Mouse (Mus musculus) heart, postnatal 4 days (tissue): ENCODE measurements around the gene Ccm2. TPM values are rescaled to one million over a fixed set of nuclear protein-coding genes. Genes with fewer than 3 reads are reported as not detected.

Source experiments
- DNase-seq: peaks from one replicate; pipeline ENCODE4 v3.0.0; 2021
- total RNA-seq, 2 experiments: library from RNA; stranded (reverse); gene quantifications; 2 replicates each; pipeline ENCODE4 v1.2.3; 2021

The Ccm2 gene
- total RNA-seq, 2 experiments from 2014 or later: 31.8 to 34.1 TPM

- DNase-seq: no peak
These were observed 39.1 kb downstream of the Ccm2 start for GRCm38 (mm10) chr11:6585748-6586147.

GRCm38 (mm10) chr11:6586660-6587059 lies 40.0 kb downstream of the Ccm2 start:
- no peak for DNase-seq

GRCm38 (mm10) chr11:6587249-6587940 lies 40.7 kb downstream of the Ccm2 start:
- no peak for DNase-seq

GRCm38 (mm10) chr11:6588295-6588694 lies 41.6 kb downstream of the Ccm2 start:
- DNase-seq: no peak

GRCm38 (mm10) chr11:6589838-6590237 lies 43.2 kb downstream of the Ccm2 start:
- DNase-seq: no peak

GRCm38 (mm10) chr11:6590933-6591675 lies 44.4 kb downstream of the Ccm2 start:
- no peak for DNase-seq

- DNase-seq: no peak
These were observed 46.7 kb downstream of the Ccm2 start for GRCm38 (mm10) chr11:6593406-6593805.

GRCm38 (mm10) chr11:6594845-6595244 lies 48.2 kb downstream of the Ccm2 start:
- DNase-seq: no peak

- DNase-seq: no peak
These were observed 48.7 kb downstream of the Ccm2 start for GRCm38 (mm10) chr11:6595339-6595738.

- DNase-seq: no peak
These were observed 49.5 kb downstream of the Ccm2 start for GRCm38 (mm10) chr11:6596205-6596604.

- no peak for DNase-seq
These were observed 49.9 kb downstream of the Ccm2 start for GRCm38 (mm10) chr11:6596616-6597015.

GRCm38 (mm10) chr11:6597523-6597922 lies 50.8 kb downstream of the Ccm2 start:
- DNase-seq: no peak

- DNase-seq: no peak
These were observed 51.7 kb downstream of the Ccm2 start for GRCm38 (mm10) chr11:6598191-6598889.

GRCm38 (mm10) chr11:6599011-6599681 lies 52.5 kb downstream of the Ccm2 start:
- DNase-seq: no peak

GRCm38 (mm10) chr11:6599831-6600230 lies 53.1 kb downstream of the Ccm2 start:
- DNase-seq: no peak

- DNase-seq: no peak
These were observed 53.7 kb downstream of the Ccm2 start for GRCm38 (mm10) chr11:6600284-6600944.

- DNase-seq: no peak
These were observed 55.2 kb downstream of the Ccm2 start for GRCm38 (mm10) chr11:6601649-6602480.

- no peak for DNase-seq
These were observed 56.0 kb downstream of the Ccm2 start for GRCm38 (mm10) chr11:6602662-6603061.

GRCm38 (mm10) chr11:6603224-6603623 lies 56.5 kb downstream of the Ccm2 start:
- DNase-seq: no peak

GRCm38 (mm10) chr11:6603887-6604603 lies 57.4 kb downstream of the Ccm2 start:
- peak; percentile 74 for DNase-seq

GRCm38 (mm10) chr11:6604604-6604936 lies 57.9 kb downstream of the Ccm2 start:
- no peak for DNase-seq
